23 mouse cellular contexts compared by ENCODE assay signal in the genomic region with DNA sequence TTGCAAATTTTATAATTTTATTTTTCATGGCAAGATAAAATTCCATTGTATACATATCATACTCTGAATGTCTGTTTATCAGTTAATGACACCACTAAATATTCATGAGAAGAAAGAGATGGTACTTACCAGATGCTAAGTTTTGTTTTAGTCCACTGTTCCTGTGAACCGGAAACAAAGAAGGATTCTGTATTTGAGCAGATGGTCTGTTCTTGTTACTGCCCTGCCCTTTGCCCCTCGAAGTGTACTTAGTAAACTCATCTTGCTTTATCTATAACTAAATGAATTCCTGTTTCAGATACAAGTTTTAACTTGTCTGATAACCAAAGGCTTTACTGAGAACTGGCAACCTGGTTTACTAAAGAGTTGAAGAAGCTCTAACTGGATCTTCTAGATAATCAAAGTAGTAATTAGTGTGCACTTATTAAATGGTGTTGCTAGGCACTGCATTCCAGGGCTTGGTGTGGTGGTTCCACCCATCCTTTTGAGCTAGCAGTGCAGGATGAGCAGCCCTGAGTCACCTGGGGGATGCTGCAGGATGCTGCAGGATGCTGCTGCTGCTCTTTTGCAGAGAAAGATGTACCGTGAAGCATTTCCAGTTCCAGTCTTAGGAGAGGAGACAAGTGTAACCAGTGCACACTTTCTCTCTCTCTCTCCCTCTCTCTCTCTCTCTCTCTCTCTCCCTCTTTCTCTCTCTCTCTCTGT. TPM values are rescaled to one million over a fixed set of nuclear protein-coding genes. Genes with fewer than 3 reads are reported as not detected.
DNase-seq lines count a peak whose midpoint lies in the region; ATAC-seq lines count a peak whose summit lies in the region.
"Had no signal": no experiment of that assay in that cellular context is flagged by ENCODE, and none has a peak within 500 bp of the region (broad histone marks: within the 10 kb centered on the region; RNA-seq: fewer than 3 reads in every experiment).

No protein-coding gene starts in this region.

- no peak for DNase-seq in forebrain, embryonic 11.5 days (ENCODE audit: low spot score)
- DNase-seq in retina, embryonic 14.5 days (ENCODE audit: low spot score) = peak; percentile 16
- DNase-seq in retina, postnatal 1 day = no peak
- DNase-seq in layer of hippocampus, postnatal 25 days (ENCODE audit: extremely low spot score in 1 of 2, low spot score in 1 of 2) = no peak
- DNase-seq: adrenal gland, postnatal 36 days; cerebellum, adult 11 months; cerebellum, adult 9-11 months; gastrocnemius, adult 2 months; kidney, adult 11 months; kidney, postnatal 4 days; left cerebral cortex, postnatal 4 days; lung, adult 18-20 months; lung, postnatal 10 days; midbrain, embryonic 14.5 days; thymus, postnatal 25 days had no signal

- 72% methylated on average over 3 of the region's 3 CpGs for WGBS in forebrain, embryonic 12.5 days
- 75% methylated on average over 3 of the region's 3 CpGs for WGBS in forebrain, embryonic 11.5 days
- 45% methylated on average over 3 of the region's 3 CpGs for WGBS in hindbrain, embryonic 15.5 days
- 64% methylated on average over 3 of the region's 3 CpGs for WGBS in hindbrain, embryonic 16.5 days

- H3K27me3 ChIP-seq in forebrain, embryonic 12.5 days = no peaks in the 10 kb centered on the region
- H3K27me3 ChIP-seq in forebrain, embryonic 11.5 days (ENCODE audit: control insufficient read depth, insufficient read depth, low read length) = no peaks in the 10 kb centered on the region
- no peaks in the 10 kb centered on the region for H3K27me3 ChIP-seq in hindbrain, embryonic 15.5 days
- H3K27me3 ChIP-seq in hindbrain, embryonic 16.5 days (replicated peaks; ENCODE audit: control insufficient read depth, insufficient read depth, low read length) = no peaks in the 10 kb centered on the region
- H3K27me3 ChIP-seq: hindbrain, embryonic 13.5 days; stomach, embryonic 15.5 days had no signal

- ATAC-seq in forebrain, embryonic 12.5 days (ENCODE audit: low FRiP score) = no peak
- no peak for ATAC-seq in forebrain, embryonic 11.5 days (replicated peaks; ENCODE audit: low FRiP score)
- no peak for ATAC-seq in hindbrain, embryonic 15.5 days (ENCODE audit: low FRiP score, low read depth)
- no peak for ATAC-seq in hindbrain, embryonic 16.5 days

- H3K4me1 ChIP-seq in forebrain, embryonic 12.5 days = peaks cover 9% of the 10 kb centered on the region
- no peaks in the 10 kb centered on the region for H3K4me1 ChIP-seq in forebrain, embryonic 11.5 days (replicated peaks; ENCODE audit: control insufficient read depth, insufficient read depth, low read length)
- H3K4me1 ChIP-seq in hindbrain, embryonic 15.5 days (replicated peaks) = peaks cover 6% of the 10 kb centered on the region
- H3K4me1 ChIP-seq in hindbrain, embryonic 16.5 days (ENCODE audit: control insufficient read depth, insufficient read depth, low read depth, low read length) = peaks cover 4% of the 10 kb centered on the region

- no peak overlapping the region for H3K4me2 ChIP-seq in forebrain, embryonic 12.5 days
- no peak overlapping the region for H3K4me2 ChIP-seq in forebrain, embryonic 11.5 days (ENCODE audit: low read depth, low read length, severe bottlenecking)
- H3K4me2 ChIP-seq in hindbrain, embryonic 15.5 days = no peak overlapping the region
- no peak overlapping the region for H3K4me2 ChIP-seq in hindbrain, embryonic 16.5 days (ENCODE audit: low read length)
- H3K4me2 ChIP-seq: hindbrain, embryonic 13.5 days; stomach, embryonic 15.5 days had no signal

- no peaks in the 10 kb centered on the region for H3K36me3 ChIP-seq in forebrain, embryonic 12.5 days (replicated peaks)
- H3K36me3 ChIP-seq in forebrain, embryonic 11.5 days (ENCODE audit: control insufficient read depth, insufficient read depth, low read length) = no peaks in the 10 kb centered on the region
- H3K36me3 ChIP-seq in hindbrain, embryonic 15.5 days = no peaks in the 10 kb centered on the region
- no peaks in the 10 kb centered on the region for H3K36me3 ChIP-seq in hindbrain, embryonic 16.5 days (ENCODE audit: control insufficient read depth, insufficient read depth, low read length)
- H3K36me3 ChIP-seq: hindbrain, embryonic 13.5 days; stomach, embryonic 15.5 days had no signal

- no peaks in the 10 kb centered on the region for H3K9me3 ChIP-seq in forebrain, embryonic 12.5 days
- no peaks in the 10 kb centered on the region for H3K9me3 ChIP-seq in forebrain, embryonic 11.5 days (ENCODE audit: control insufficient read depth, low read length)
- no peaks in the 10 kb centered on the region for H3K9me3 ChIP-seq in hindbrain, embryonic 15.5 days
- H3K9me3 ChIP-seq in hindbrain, embryonic 16.5 days (ENCODE audit: control insufficient read depth, low read length) = no peaks in the 10 kb centered on the region
- H3K9me3 ChIP-seq: forebrain, embryonic 10.5 days; heart, embryonic 10.5 days; hindbrain, embryonic 13.5 days; stomach, embryonic 15.5 days had no signal

- H3K27ac ChIP-seq in forebrain, embryonic 12.5 days = 0 out of 2 replicates have a peak overlapping the region, but pooled peaks have one; percentile 42
- H3K27ac ChIP-seq in forebrain, embryonic 11.5 days (ENCODE audit: low read depth, low read length) = no peak overlapping the region
- 0 out of 2 replicates have a peak overlapping the region, but pooled peaks have one; percentile 15 for H3K27ac ChIP-seq in hindbrain, embryonic 15.5 days (replicated peaks)
- no peak overlapping the region for H3K27ac ChIP-seq in hindbrain, embryonic 16.5 days (ENCODE audit: low read depth, low read length)
- H3K27ac ChIP-seq: forebrain, embryonic 10.5 days; gastrocnemius, adult 2 months; heart, embryonic 10.5 days; hindbrain, embryonic 13.5 days; left cerebral cortex, adult 2 months; stomach, embryonic 15.5 days had no signal

- no peak overlapping the region for H3K4me3 ChIP-seq in forebrain, embryonic 12.5 days (replicated peaks)
- no peak overlapping the region for H3K4me3 ChIP-seq in forebrain, embryonic 11.5 days (ENCODE audit: low read depth, low read length)
- no peak overlapping the region for H3K4me3 ChIP-seq in hindbrain, embryonic 15.5 days
- H3K4me3 ChIP-seq in hindbrain, embryonic 16.5 days (ENCODE audit: low read length) = no peak overlapping the region
- H3K4me3 ChIP-seq: forebrain, embryonic 10.5 days; gastrocnemius, adult 2 months; heart, embryonic 10.5 days; hindbrain, embryonic 13.5 days; left cerebral cortex, adult 2 months; stomach, embryonic 15.5 days had no signal

- no peak overlapping the region for H3K9ac ChIP-seq in forebrain, embryonic 12.5 days
- H3K9ac ChIP-seq in forebrain, embryonic 11.5 days (ENCODE audit: low read length) = no peak overlapping the region
- H3K9ac ChIP-seq in hindbrain, embryonic 15.5 days = no peak overlapping the region
- no peak overlapping the region for H3K9ac ChIP-seq in hindbrain, embryonic 16.5 days (ENCODE audit: low read depth, low read length)
- H3K9ac ChIP-seq: hindbrain, embryonic 13.5 days; stomach, embryonic 15.5 days had no signal

RNA-seq across cellular contexts. Expression of gene Dstn, which starts 14.6 kb away (rescaled TPM):
- polyA plus RNA-seq in forebrain, embryonic 12.5 days (2016; fragmentation: Nextera tagmentation; extraction: Ambion mirVana) = 366 and 389 TPM in 2 replicates
- polyA plus RNA-seq in forebrain, embryonic 11.5 days (2014; fragmentation: Nextera tagmentation; extraction: Ambion mirVana) = 364 and 369 TPM in 2 replicates
- 399 and 431 TPM in 2 replicates for polyA plus RNA-seq in hindbrain, embryonic 15.5 days (2015; fragmentation: Nextera tagmentation; extraction: Ambion mirVana)
- polyA plus RNA-seq in hindbrain, embryonic 16.5 days (2015; fragmentation: Nextera tagmentation; extraction: Ambion mirVana) = 431 and 440 TPM in 2 replicates
- 100 to 1,000 TPM; 207 to 232 TPM for total RNA-seq in layer of hippocampus, postnatal 25 days (2021)

Comparison
In these comparisons a context has a peak if more than half of its experiments do, and no peak if none do; other contexts are left out.
1. H3K27ac ChIP-seq: peak in forebrain, embryonic 12.5 days (single experiment) and hindbrain, embryonic 15.5 days (single experiment); none in forebrain, embryonic 11.5 days (single experiment) and hindbrain, embryonic 16.5 days (single experiment).